Mouse (Mus musculus) kidney, postnatal 10 days (tissue): ENCODE measurements around the gene Otud7b.

Experiments
- DNase-seq: peaks from one replicate; pipeline ENCODE4 v3.0.0; 2021; ENCODE audit warnings: mixed read lengths

Gene Otud7b

GRCm38 (mm10) chr3:96087219-96087618 is 17.1 kb upstream of the Otud7b start:
- no peak for DNase-seq

GRCm38 (mm10) chr3:96087801-96088200 is 16.5 kb upstream of the Otud7b start:
- DNase-seq = no peak

GRCm38 (mm10) chr3:96089882-96090489 is 14.3 kb upstream of the Otud7b start:
- no peak for DNase-seq

GRCm38 (mm10) chr3:96091146-96091545 is 13.2 kb upstream of the Otud7b start:
- no peak for DNase-seq

- DNase-seq = no peak
These were observed 12.4 kb upstream of the Otud7b start for GRCm38 (mm10) chr3:96091966-96092365.

GRCm38 (mm10) chr3:96093509-96093908 is 10.8 kb upstream of the Otud7b start:
- DNase-seq = no peak

GRCm38 (mm10) chr3:96094203-96094602 is 10.1 kb upstream of the Otud7b start:
- DNase-seq = peak; percentile 51

- no peak for DNase-seq
These were observed 6.2 kb upstream of the Otud7b start for GRCm38 (mm10) chr3:96098168-96098567.

- DNase-seq = peak; percentile 52
These were observed 5.6 kb upstream of the Otud7b start for GRCm38 (mm10) chr3:96098616-96099267.

GRCm38 (mm10) chr3:96102100-96102872 is 2.0 kb upstream of the Otud7b start:
- peak; percentile 75 for DNase-seq

GRCm38 (mm10) chr3:96103901-96104260 is 446 bp upstream of the Otud7b start:
- DNase-seq = no peak

GRCm38 (mm10) chr3:96105232-96105747 is 963 bp downstream of the Otud7b start:
- no peak for DNase-seq

- DNase-seq = no peak
These were observed 1.8 kb downstream of the Otud7b start for GRCm38 (mm10) chr3:96106151-96106550.

GRCm38 (mm10) chr3:96108315-96108714 is 4.0 kb downstream of the Otud7b start:
- no peak for DNase-seq

GRCm38 (mm10) chr3:96113251-96113650 is 8.9 kb downstream of the Otud7b start:
- DNase-seq = no peak

- no peak for DNase-seq
These were observed 13.8 kb downstream of the Otud7b start for GRCm38 (mm10) chr3:96118142-96118541.

GRCm38 (mm10) chr3:96118702-96119101 is 14.4 kb downstream of the Otud7b start:
- no peak for DNase-seq

- no peak for DNase-seq
These were observed 19.9 kb downstream of the Otud7b start for GRCm38 (mm10) chr3:96124235-96124634.

GRCm38 (mm10) chr3:96128128-96128527 is 23.8 kb downstream of the Otud7b start:
- DNase-seq = no peak

- no peak for DNase-seq
These were observed 28.2 kb downstream of the Otud7b start for GRCm38 (mm10) chr3:96132478-96132877.

- DNase-seq = no peak
These were observed 29.1 kb downstream of the Otud7b start for GRCm38 (mm10) chr3:96133327-96133905.

GRCm38 (mm10) chr3:96135011-96135410 is 30.7 kb downstream of the Otud7b start:
- peak; percentile 73 for DNase-seq

- peak; percentile 69 for DNase-seq
These were observed 43.6 kb downstream of the Otud7b start for GRCm38 (mm10) chr3:96147950-96148349.
